Mouse (Mus musculus) olfactory bulb, adult 2 months (tissue): ENCODE measurements around the gene Glod5.

Source experiments
- CTCF ChIP-seq: fragments of 200-500 bp; IDR thresholded peaks from 2 replicates; pipeline ENCODE4 v1.5.1; 2012; ENCODE audit warnings: low read depth, mild to moderate bottlenecking, low read length, moderate library complexity; ENCODE audit not compliant: insufficient read depth
- POLR2A ChIP-seq: fragments of 200-500 bp; IDR thresholded peaks from 2 replicates; pipeline ENCODE4 v1.6.1; 2012; ENCODE audit warnings: mild to moderate bottlenecking, low read depth, low read length, moderate library complexity; ENCODE audit not compliant: insufficient read depth

DNA sequence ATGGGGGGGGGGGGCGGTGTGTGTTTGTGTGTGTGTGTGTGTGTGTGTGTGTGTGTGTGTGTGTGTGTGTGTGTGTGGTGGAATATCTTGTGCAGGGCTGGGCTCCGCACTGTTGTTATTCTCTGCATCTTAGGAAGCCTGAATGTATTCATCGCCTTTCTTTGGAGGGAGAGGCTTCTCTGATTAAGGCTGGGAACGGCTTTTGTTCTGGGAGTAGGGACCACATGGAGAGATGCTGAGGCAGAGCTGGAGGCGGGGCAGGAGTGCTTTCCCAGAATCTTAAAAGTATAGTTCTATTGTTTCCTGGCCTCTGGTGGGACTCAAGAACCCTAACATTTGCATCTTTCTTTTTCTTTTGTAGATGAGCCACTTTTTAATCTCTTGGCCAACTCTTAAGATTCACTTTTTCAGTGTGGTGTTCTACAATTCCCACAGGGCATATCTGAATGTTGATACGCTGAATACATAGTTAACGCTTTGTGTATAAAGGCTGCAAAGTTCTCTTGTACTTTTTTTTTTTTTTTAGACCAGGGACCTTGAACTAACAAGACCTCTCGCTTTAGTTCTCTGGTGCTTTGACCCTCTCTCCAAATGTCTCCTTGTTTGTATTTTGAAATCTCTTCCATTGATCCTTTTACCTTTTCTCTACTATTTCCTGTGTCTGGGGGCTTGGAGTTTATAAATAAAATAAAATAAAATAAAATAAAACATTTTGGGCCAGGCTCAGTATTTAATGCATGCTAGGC lies 4.5 kb downstream of the Glod5 start:
- TF ChIP-seq CTCF (no peak), POLR2A (no peak)
